Mouse (Mus musculus) layer of hippocampus, postnatal 25 days (tissue): ENCODE data around the gene Acox3. TPM values are rescaled to one million over a fixed set of nuclear protein-coding genes. Genes with fewer than 3 reads are reported as not detected.

Experiments
- DNase-seq, 2 experiments: peaks; one replicate each; pipeline ENCODE4 v3.0.0; 2022; ENCODE audit warnings: mixed read lengths in 2 of 2, low spot score in 1 of 2; ENCODE audit errors: extremely low spot score in 1 of 2
- total RNA-seq, 2 experiments: library from RNA; stranded (reverse); gene quantifications; 2 replicates each; pipeline ENCODE4 v1.2.3; 2021

Gene Acox3
- 10 to 100 TPM; 25.2 to 32.2 TPM for total RNA-seq

GRCm38 (mm10) chr5:35582445-35583220 is at the start of gene Acox3:
Gene Acox3, plus strand, starts transcription at chr5:35583040.
- peak; percentile 91 to 94 for DNase-seq

DNA sequence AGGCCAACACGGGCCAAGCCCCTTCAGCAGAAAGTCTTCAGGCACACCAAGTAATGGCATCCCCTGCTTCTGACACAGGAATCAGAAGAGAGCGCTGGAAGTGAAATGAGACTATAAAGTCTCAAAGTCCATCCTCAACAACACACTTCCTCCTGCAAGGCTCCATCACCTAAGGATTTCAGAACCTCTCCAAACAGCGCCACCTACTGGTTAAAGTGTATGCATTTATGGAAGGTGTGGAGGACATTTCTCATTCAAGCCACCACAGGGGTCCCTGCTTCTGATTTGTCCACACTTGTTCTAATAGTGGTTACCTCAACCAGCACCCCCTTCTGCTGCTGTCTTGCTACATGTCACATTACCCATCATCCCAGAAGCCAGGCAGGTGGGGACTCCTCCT is 46.6 kb upstream of the Acox3 start:
- DNase-seq = no peak

DNA sequence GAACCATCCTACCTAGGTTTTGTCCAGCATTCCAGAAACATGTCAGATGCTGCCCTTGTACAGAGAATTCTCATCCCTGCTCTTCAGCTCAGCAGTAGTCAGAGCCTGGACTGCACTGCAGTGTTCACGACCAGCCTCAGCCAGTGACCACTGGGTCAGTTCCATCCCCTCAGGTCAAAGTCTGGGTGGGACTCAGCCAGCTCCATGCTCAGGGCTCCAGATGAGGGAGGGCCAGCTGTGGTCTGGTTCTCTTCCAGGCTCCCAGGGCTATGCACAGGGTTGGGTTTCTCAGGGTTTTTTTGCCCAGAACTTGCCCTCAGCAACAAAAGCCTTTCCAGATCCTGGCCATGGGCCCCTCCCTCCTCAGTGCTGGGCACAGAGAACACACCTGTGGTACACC is 45.4 kb upstream of the Acox3 start:
- DNase-seq = no peak

DNA sequence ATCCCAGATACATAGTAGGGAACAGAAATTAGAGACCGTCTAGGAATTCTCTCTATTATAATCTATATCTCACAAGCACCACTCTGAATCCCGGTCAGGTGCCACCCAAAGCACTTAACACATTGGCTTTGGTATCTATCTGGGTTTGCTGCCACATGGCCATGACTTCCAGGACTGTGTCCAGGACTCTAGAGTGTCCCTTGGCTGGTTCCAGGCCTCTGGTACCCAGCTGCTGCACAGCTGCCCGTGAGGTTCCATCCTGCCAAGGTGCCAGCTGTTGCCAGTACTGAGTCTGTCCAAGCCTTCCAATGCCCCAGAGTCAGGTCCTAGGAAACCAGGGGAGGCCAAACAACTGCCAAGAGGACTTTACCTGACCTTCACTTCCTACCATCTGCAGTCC is 44.8 kb upstream of the Acox3 start:
- DNase-seq = no peak

GRCm38 (mm10) chr5:35539576-35539975 is 43.3 kb upstream of the Acox3 start:
- no peak for DNase-seq

DNA sequence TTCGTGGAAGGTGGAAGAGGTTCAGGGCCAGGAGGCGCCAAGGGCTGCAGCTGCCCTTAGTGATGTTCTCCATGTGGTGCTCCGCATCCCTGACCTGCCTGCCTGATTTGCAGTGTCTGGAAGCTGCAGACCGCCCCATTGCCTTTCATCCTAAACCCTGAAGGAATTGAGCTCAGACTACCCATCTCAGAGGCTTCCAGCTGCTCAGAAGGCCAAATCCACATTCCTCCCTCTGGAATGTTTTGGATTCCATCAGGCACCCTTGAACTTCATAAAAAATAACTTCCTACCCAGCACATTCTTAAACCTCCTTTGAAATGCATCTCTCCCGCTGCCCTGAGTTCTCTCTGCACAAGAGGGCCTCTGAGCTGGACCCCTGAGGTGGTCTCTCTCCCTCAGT is 42.3 kb upstream of the Acox3 start:
- no peak for DNase-seq

DNA sequence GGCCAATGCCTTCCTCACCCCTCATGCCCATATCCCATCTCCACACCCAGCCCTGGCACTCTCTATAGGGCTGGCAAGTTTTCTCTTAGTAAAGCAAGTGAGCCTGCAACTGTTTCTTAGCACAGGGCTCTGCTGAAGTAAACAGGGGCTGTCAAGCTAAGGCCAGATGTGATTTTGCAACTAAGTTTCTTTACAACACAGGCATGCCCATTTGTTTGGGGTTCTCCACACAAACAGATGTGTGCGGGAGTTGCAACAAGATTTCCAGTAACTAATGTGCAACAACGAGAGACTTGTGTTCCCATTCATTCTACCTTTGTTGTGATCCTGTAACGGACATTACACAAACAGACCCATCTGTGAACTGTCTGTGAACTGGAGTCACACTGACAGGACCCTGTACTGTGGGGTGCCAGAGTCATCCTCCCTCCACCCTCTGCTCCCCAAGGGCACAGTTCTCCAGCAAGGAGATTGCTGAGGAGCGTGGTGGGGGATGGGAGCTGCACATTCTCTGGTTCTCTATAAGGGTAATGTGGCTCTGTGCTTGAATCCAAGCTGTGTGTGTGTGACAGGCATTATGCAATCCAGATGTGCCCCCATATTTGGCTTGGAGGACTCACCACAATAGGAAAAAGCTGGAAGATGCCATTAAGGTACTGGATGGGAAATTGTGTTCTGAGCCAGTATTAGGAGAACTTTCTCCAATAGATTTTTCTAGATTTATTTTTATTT is 41.6 kb upstream of the Acox3 start:
- no peak for DNase-seq

DNA sequence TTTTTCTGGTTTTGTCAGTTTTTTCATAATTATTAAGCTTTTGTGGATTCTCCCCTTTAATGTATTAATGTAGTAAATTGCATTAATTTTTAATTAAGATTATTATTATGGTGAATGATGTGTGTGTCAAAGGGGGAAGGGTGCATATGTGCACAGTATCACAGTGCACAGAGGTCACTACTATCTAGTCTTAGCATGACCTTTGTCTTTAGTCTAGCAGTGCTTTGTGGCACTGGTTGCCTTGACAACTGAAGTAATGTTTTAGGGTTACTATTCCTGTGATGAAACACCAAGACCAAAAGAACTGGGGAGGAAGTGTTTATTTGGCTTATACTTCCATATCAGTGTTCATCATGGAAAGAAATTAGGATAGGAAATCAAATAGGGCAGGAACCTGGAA is 36.7 kb upstream of the Acox3 start:
- no peak for DNase-seq

- DNase-seq = no peak
Observed at GRCm38 (mm10) chr5:35551855-35552837, 30.7 kb upstream of the Acox3 start.

DNA sequence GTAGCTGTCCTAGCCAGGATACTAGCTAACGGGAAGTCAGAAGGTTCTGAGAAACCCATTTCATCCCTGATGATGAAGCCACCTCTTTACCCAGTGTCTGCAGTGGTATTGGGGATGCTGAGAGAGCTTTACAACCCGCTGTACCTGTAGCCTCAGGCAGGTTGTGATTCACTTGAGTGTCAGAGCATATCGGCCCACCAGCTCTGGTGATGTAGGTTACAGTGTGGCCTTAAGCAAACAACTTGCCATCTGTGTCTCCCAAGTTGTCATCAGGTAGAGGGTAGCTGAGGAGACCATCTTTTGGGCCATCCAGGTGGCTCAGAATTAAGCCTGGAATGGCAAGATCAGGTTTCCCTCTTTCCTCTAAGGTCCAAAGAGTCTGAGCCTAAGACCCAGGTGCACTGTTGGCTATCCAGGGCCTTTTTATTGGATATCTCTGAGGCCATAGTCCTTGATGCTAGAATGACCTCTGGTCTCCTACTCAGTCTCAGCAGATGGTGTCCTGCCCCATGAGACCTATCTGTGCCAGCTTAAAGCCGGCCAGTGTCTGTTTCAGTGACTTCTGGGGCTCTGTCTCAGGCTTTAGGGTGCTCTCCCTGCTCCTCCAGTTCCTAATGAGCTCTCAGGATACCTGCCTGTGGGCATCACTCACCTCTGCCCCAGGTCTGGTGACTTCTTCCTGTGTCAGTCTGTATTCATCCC is 29.9 kb upstream of the Acox3 start:
- no peak for DNase-seq

GRCm38 (mm10) chr5:35556393-35556792 is 26.4 kb upstream of the Acox3 start:
- no peak for DNase-seq

DNA sequence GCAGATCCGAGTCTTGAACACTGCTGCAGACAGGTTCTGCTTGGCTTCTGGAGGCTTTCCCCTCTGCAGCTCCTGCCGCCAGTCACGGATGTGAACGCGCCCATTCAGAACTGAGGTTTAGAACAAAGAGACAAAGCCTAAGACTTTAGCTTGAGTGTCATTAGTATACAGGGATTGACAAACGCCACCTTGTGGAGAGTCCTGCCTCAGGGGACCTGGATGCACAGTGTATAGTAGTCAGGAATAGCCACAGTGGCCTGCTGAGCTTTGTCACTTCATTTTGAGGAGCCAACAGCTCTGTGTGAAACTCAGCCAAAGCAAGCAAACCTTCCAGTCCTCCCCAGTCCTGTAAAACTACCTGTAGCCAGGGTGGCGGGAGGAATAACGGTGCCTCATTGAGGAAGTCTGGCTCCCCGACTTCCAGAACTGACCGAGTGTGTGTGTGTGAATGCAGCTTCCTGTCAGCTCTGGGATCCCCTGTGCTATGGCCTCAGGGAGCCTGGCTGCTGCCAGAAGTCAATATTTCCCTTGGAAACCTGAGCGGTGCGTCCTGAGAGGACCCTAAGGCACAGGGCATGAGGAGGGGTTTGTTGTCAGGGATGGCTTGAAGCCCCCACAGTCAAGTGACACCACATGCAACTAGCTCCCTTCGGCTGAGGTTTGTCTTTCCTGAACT is 24.8 kb upstream of the Acox3 start:
- no peak for DNase-seq

DNA sequence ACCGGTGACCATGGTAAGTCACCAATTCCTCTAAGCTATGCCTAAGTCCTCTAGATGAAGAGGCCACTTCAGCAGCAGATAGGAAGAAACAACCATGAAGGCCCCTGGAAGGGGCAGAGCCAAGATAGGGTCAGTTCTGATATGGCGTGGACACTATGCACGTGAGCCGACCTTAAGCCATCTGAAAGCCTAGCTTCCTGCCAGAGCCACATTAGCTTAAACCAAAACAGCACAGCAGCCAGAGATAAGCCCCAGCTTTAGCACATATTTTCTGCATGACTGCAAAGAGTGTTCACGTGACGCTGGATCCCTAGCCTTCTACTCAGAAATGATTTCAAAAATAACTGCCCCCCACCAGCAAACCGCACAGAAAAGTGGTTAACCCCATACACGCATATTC is 23.4 kb upstream of the Acox3 start:
- no peak for DNase-seq

DNA sequence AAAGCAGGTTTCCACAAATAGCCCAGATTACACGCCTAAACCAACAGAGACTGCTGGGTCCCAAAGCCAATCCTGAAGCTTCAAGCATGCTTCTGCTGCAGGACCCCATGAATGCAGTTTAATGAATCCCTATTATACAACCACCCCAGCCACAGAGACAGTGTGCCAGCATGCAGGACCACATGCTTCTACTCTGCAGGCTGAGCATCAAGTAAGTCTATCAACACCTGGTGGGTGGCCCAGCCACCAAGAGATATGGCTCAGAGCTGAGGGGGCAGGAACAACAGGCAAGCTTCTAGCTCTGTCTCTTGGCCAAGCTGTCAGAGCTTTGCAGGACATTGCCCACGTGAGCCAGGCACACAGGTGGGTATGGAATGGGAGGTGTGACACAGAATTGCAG is 20.2 kb upstream of the Acox3 start:
- no peak for DNase-seq

- peak; percentile 71 to 85 for DNase-seq
Observed at GRCm38 (mm10) chr5:35563449-35563848, 19.4 kb upstream of the Acox3 start.

DNA sequence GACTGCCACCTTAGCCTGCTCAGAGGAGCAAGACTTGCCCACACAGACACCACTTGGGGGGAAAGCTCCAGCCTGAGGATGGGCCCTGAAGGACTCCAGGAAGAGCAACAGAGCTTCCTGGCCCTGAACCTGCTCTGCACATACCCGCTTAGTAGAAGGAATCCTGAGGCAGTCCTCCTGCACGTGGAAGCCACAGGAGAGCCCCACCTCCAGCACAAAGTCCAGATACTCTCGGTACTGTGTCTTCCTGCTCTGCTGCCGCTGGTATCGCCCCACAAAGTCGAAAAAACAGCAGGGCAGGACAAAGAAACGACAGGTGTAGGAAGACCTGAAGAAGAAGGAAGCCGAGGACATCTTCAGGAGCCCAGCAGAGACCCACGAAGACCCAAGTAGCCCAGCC is 17.6 kb upstream of the Acox3 start:
- no peak for DNase-seq

DNA sequence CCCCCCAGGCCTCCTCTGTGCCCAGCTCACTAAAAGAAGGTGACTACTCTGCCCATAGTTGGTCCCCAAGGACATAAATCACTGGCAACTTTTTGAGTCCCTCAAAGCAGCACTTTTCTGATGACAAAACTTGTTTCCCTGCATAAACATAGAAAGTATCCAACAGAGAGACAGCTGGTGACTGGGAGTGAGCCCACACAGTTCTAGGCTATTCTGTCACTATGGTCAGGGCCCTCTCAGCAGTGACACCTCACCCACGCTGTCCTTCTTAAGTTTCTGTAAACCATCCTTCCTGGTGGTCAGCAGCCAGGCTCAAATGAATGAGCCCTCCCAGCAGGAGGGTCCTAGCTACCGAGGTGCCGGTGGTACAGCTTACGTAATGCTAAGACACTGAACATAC is 16.2 kb upstream of the Acox3 start:
- no peak for DNase-seq

DNA sequence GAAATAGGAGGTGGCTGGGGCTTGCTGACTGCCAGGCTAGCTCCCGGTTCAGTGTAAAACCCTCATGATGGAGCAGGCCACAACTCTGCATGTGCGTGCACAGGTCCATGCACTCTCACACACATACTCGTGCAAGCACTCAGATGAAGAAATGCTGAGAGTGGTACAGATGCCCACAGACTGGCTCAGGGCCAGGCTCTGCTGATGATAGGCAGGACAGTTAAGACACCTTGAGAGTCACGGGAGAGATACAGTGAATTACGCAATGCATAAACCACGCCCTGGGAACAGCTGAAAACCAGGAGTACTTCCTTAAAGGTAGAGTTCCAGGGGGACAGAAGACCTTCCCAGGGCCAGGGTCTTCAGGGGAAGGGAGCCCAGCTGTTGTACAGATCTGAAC is 11.3 kb upstream of the Acox3 start:
- no peak for DNase-seq

GRCm38 (mm10) chr5:35574653-35575599 is 7.9 kb upstream of the Acox3 start, which contains the start of gene Trmt44:
Gene Trmt44, minus strand, starts transcription at chr5:35575070.
- DNase-seq = peak; percentile 87 to 92
